Mouse (Mus musculus) erythroblast, embryonic 14.5 days (primary cell): ENCODE measurements around the gene En2. TPM values are rescaled to one million over a fixed set of nuclear protein-coding genes. Genes with fewer than 3 reads are reported as not detected.

Source experiments
- H3K27me3 ChIP-seq: 2 replicates; pipeline ENCODE4 v1.6.1; 2012; ENCODE audit warnings: inconsistent platforms; ENCODE audit not compliant: control insufficient read depth
- H3K36me3 ChIP-seq: 2 replicates; pipeline ENCODE4 v1.6.1; 2012; ENCODE audit warnings: mild to moderate bottlenecking, inconsistent platforms; ENCODE audit not compliant: control insufficient read depth
- H3K4me1 ChIP-seq: 2 replicates; pipeline ENCODE4 v1.6.1; 2012; ENCODE audit warnings: inconsistent platforms; ENCODE audit not compliant: control insufficient read depth
- H3K4me3 ChIP-seq: replicated peaks from 2 replicates; pipeline ENCODE3; 2012; ENCODE audit warnings: moderate library complexity, mild to moderate bottlenecking, inconsistent platforms
- H3K9me3 ChIP-seq: 2 replicates; pipeline ENCODE4 v1.6.1; 2012; ENCODE audit warnings: low read length, inconsistent platforms, mixed read lengths; ENCODE audit not compliant: control insufficient read depth
- GATA1 ChIP-seq: IDR thresholded peaks from 2 replicates; pipeline ENCODE4 v1.6.1; 2012; ENCODE audit warnings: low read length, inconsistent platforms, mixed read lengths
- TAL1 ChIP-seq: IDR thresholded peaks from 3 replicates; pipeline ENCODE4 v1.6.1; 2012; ENCODE audit warnings: low read length, inconsistent platforms, mixed read lengths
- polyA plus RNA-seq: library from polyadenylated mRNA; stranded (reverse); fragments of >175 nt; gene quantifications from 2 replicates; pipeline ENCODE4 v1.2.3, GENCODE M21; 2012

En2 gene
- polyA plus RNA-seq, result not detected in 2 replicates

DNA sequence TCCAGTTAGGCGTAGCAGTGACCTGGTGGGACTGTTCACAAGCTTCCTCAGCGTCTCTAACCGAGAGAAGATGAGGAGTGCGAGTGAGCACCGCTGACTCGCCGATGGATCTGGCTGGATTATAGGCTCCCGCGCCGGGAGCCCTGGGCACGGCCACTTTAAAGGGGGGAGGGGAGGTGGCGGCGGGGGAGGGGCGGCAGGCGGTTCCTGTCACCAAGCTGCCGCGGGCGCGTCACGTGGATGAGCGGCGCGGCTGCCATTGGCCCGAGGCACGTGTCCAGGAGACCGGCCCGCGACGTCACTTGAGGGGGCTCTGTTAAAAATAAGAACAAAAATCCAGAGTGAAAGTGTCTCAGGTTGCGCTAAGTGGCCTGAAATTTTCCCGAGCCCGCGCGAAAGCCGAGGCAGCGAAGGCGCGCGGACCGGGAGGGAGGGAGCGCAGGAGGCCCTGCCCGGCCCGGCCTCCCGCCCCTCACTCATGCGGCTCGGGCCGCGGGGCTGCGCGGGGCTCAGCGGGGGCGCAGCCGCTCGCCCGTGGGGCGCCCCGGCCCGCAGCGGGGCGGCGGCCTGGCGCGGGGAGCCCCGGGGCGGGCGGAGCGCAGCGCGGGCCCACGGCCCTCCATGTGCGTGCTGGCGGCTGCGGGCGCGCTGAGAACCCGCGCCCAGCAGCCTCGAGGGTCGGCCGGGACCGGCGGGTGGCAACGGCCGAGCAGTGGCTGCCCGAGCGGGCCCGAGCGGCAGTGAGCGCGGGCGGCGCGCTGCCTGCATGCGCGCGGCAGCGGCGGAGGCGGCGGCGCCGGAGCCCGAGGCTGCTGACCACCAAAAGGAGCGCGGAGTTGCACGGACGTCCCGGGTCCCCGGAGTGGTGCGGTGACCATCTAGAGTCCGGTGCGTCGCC, at the start of gene En2:
TSS of gene En2 (plus strand) at position 337 of the 898 bp plus-strand sequence.
- H3K9me3 ChIP-seq, result peaks cover 2% of the 10 kb centered on the region; the same call in 1 of the 2 replicates
- H3K36me3 ChIP-seq, result no peaks in the 10 kb centered on the region
- peaks cover 100% of the 10 kb centered on the region for H3K27me3 ChIP-seq
- H3K4me3 ChIP-seq, result no peak within 1 kb of the TSS
- H3K4me1 ChIP-seq, result no peaks in the 10 kb centered on the region
- TF ChIP-seq GATA1 (no peak), TAL1 (no peak)

DNA sequence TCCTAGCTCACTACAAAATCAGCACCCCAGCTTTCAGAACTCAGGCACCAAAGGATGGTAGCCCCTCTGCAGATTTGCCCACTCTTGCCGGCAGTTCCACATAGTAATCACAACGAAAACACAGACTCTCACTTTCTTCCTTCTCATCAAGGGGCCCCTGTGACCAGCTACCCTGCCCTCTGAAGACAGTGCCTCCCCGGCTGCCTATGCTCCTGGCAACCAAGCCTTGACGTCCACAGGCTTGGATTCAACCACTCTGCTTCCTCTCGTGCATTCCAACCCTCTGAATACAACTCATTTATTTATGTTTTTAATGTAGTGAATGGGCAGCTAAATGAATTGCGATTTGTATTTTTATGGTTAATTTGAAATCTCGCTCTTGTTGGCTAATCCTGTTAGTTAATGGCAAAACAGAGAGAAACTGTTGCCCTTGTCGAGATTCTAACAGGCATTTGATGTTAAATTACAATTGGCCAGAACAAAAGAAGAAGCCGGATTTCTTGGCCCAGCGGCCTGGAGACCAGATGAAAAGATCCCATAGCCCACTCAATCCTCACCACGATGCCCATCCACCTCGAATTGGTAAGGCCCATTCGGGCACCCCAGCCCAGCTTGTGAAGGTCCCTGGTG, 48.1 kb upstream of the En2 start:
- H3K4me1 ChIP-seq, result no peaks in the 10 kb centered on the region
- H3K27me3 ChIP-seq, result peaks cover 67% of the 10 kb centered on the region
- H3K36me3 ChIP-seq, result no peaks in the 10 kb centered on the region
- TF ChIP-seq TAL1 (no peak), GATA1 (no peak)
- no peak overlapping the region for H3K4me3 ChIP-seq
- H3K9me3 ChIP-seq, result no peaks in the 10 kb centered on the region

DNA sequence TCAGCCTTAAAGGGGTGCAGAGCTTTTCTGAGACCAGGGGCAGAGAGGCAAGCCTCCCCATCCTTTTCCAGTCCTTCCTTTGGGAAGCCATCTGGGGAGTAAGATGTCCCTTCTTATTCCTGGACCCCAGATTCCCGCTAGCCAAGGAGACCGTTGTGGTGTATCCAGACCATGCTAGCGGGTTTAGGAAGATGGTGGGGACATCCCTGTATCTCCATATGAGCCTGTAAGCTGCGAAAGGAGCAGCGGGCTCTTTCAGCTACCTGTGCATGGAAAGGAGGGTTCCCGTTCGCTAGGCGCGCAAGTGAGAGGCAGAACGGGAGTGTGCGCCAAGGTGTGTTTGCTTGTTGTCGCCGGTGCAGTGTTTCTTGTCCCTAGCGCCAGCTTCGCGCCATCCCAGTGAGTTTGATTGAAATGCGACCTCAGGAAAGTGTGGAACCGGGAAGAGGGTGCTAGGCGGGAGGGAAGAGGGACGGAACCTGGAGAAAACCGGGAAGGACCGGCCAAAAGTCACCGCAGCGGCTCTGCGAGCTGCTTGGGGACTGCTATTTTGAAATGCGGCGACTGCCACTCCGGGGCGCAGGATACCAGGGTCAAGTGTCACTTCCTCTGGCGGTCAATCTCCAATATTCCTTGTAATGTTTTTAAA, 47.5 kb upstream of the En2 start:
- Histone ChIP-seq H3K4me3 (no peak overlapping the region), H3K9me3 (no peaks in the 10 kb centered on the region), H3K27me3 (peaks cover 73% of the 10 kb centered on the region), H3K4me1 (no peaks in the 10 kb centered on the region), H3K36me3 (no peaks in the 10 kb centered on the region)
- TF ChIP-seq GATA1, result no peak
- no peak for TF ChIP-seq TAL1

DNA sequence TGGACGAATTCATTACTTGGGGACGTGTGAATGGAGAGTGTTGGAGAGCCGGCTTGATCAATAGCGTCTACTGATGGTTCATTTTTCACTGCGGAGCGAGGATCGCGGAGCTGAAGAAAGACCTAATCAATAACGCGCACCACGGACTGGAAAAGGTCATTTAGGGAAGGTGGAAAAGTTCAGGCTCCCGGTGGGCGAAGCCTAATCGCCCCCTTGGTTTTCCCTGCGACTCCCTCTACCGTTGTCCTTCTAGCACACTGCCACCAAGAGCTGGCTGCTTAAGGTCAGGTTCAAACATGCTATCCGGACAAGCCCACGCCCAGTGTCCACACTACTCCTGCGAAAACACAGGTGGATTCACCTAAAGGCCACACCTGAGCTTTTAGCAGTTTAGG, 47.0 kb upstream of the En2 start:
- Histone ChIP-seq H3K9me3 (no peaks in the 10 kb centered on the region), H3K27me3 (peaks cover 78% of the 10 kb centered on the region), H3K4me1 (no peaks in the 10 kb centered on the region), H3K4me3 (no peak overlapping the region), H3K36me3 (no peaks in the 10 kb centered on the region)
- TF ChIP-seq TAL1 (no peak), GATA1 (no peak)

DNA sequence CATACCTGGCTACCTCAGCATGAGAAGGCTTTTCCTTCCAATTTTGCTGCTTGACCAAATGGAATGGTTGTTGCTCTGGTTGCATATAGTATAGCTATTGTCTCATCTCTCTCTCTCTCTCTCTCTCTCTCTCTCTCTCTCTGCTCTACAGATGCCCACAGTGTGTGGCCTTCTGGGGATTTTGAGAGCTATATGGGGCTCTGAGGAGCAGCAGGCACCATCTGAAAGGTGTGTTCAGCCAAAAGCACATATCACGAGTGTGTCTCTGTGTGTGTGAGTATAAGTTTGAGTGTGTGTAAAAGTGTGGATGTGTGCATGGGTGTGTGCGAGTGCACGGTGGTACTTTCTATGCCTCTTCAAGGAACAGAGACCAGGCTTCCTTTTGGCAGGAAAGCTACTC, 45.9 kb upstream of the En2 start:
- Histone ChIP-seq H3K4me1 (no peaks in the 10 kb centered on the region), H3K27me3 (peaks cover 83% of the 10 kb centered on the region), H3K4me3 (no peak overlapping the region), H3K36me3 (no peaks in the 10 kb centered on the region), H3K9me3 (no peaks in the 10 kb centered on the region)
- TF ChIP-seq GATA1 (no peak), TAL1 (no peak)

DNA sequence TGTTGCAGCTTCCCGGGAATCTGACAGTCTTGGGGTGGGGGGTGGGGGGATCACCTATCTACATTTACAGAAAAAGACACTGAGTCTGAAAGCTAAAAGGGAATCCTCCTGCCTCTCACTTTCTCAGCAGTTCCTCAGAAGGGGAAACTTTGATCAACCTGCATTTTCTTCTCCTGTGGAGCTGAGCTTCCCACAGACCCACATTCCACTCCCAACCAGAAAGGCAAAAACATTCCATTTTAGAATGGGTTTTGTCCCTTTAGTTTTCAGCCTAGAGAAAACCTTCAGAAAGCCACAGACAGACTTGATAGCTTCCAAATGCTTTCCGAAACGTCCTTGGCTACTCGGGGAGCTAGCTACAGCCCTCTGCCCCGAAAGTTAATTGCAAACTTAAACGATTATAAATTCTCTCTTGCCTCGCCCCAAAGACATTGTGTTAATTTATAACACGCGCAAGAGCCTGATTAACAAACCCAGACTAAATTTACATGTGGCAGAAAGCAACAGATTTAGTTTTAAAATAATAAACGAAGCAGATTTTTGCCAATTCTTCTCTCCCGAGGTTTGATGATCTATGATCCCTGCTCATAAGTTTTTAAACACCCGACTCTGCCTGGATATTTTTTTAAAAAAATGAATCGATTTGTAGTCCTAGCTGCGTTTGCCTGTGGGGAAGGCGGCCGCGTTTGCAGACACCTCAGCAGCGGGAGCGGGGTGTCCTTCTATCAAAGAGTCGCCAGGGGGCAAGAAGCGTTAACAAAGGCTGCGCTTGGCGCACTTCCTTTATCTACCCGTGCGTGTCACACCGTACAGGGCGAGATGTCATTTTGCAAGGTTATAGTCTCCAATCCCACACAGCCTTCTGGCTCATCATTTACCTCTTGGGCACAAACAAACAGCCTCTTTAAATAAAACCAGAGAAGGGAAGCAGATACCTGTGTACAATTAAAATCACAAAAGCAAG, 42.7 kb upstream of the En2 start:
- no peaks in the 10 kb centered on the region for H3K4me1 ChIP-seq
- H3K36me3 ChIP-seq, result no peaks in the 10 kb centered on the region
- H3K4me3 ChIP-seq, result no peak overlapping the region
- H3K9me3 ChIP-seq, result no peaks in the 10 kb centered on the region
- H3K27me3 ChIP-seq, result peaks cover 90% of the 10 kb centered on the region
- TF ChIP-seq TAL1 (no peak), GATA1 (no peak)

DNA sequence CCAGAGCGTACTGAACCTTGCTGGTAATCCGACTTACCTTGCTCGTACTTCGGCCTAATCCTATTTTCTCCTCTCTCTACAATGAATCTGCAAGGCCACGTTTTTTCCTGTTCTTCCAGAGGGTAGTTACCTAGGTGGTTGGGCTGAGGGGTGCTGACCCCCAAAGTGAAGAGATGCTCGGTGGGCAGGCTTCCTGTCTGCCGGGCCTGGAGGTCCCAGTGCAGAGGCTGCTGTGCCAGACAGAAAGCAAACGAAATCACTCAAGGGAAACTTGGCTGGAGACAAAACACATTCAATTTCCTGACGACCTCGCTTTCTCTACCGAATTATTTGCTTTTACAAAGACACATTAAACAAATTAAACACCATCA, 42.1 kb upstream of the En2 start:
- H3K27me3 ChIP-seq, result peaks cover 86% of the 10 kb centered on the region
- no peaks in the 10 kb centered on the region for H3K9me3 ChIP-seq

DNA sequence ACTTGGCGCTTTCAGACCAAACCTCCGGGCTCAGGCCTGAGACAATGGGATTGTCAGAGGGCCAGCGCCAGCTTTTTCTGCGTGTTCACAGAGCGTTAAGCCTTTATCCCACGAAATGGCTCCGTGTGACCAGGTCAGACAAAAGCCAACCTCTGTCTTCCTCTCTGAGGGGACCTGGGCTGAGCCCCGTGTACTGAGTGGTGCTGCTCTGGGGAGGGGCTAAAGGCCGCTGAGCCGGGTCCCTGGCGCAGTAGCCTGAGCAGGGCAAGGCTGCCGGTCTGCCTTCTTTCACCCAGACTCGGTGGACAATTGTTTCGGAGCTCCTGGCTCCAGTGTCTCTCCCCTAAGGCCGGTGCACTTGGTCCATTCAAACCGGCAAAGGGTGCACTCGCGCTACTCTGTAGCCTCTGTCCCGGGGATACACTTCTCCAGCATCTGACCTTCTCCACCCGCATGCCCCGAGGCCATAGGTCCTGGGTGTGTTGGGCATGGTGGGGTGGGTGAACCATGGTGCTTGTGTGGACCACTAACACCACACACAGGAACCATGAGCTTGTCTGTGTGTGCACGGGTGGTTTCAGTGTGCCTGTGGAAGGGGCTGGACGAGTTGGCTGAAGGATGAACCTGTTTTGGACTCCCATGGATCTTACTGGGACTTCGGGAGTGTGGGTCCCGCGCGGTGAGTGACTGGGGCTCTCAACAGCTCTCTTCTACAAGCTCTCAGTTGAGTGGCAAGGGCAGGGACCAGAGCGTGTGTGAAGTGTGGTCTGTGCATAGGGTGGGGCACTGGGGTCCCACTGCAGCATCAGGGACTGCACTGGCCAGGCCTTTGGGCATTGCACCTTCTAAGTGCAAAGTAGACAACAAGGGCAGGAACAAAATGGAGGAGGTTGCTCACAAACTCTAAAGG, 40.9 kb upstream of the En2 start:
- Histone ChIP-seq H3K4me3 (no peak overlapping the region), H3K36me3 (no peaks in the 10 kb centered on the region), H3K4me1 (no peaks in the 10 kb centered on the region), H3K9me3 (no peaks in the 10 kb centered on the region), H3K27me3 (peaks cover 75% of the 10 kb centered on the region)
- TF ChIP-seq TAL1 (no peak), GATA1 (no peak)

More for the DNA sequence above, 42.1 kb upstream of the En2 start:
- Histone ChIP-seq H3K4me3 (no peak overlapping the region), H3K36me3 (no peaks in the 10 kb centered on the region), H3K4me1 (no peaks in the 10 kb centered on the region)
- TF ChIP-seq GATA1 (no peak), TAL1 (no peak)
